Mouse (Mus musculus) forebrain, embryonic 13.5 days (tissue): ENCODE results near the gene Aftph. TPM values are rescaled to one million over a fixed set of nuclear protein-coding genes. Genes with fewer than 3 reads are reported as not detected.
A peak's percentile ranks its signal among the peaks of the same experiment; 100 is the strongest.

Source experiments
- ATAC-seq: fragments of 200-750 bp; cut with Nextera tagmentation; 2 replicates; pipeline ENCODE4 v1.8.0; 2017
- H3K27ac ChIP-seq: fragments of 300-500 bp; sonication (generic); 2 replicates; pipeline ENCODE4 v1.5.1; 2015; ENCODE audit warnings: inconsistent platforms, mild to moderate bottlenecking, moderate library complexity
- H3K27me3 ChIP-seq: fragments of 300-500 bp; sonication (generic); 2 replicates; pipeline ENCODE4 v1.6.1; 2015; ENCODE audit warnings: mild to moderate bottlenecking, inconsistent platforms
- H3K36me3 ChIP-seq: fragments of 300-500 bp; sonication (generic); 2 replicates; pipeline ENCODE4 v1.6.1; 2015; ENCODE audit warnings: mild to moderate bottlenecking, inconsistent platforms; ENCODE audit not compliant: poor library complexity, severe bottlenecking
- H3K4me1 ChIP-seq: fragments of 300-500 bp; sonication (generic); 2 replicates; pipeline ENCODE4 v1.6.1; 2015; ENCODE audit warnings: inconsistent platforms
- H3K4me2 ChIP-seq: fragments of 300-500 bp; sonication (generic); 2 replicates; pipeline ENCODE4 v1.6.1; 2015; ENCODE audit warnings: inconsistent platforms, mild to moderate bottlenecking, moderate library complexity
- H3K4me3 ChIP-seq: fragments of 300-500 bp; sonication (generic); 2 replicates; pipeline ENCODE4 v1.5.1; 2015; ENCODE audit warnings: mild to moderate bottlenecking, inconsistent platforms
- H3K9ac ChIP-seq: fragments of 300-500 bp; sonication (generic); 2 replicates; pipeline ENCODE4 v1.6.1; 2015; ENCODE audit warnings: mild to moderate bottlenecking, inconsistent platforms
- H3K9me3 ChIP-seq: fragments of 300-500 bp; sonication (generic); replicated peaks from 2 replicates; pipeline ENCODE4 v1.6.1; 2016; ENCODE audit warnings: inconsistent platforms
- WGBS: fragments of 180-500 bp; shearing (Covaris S2); methylation state at CpG from one replicate; pipeline ENCODE4 v1.1.7; 2015; 5-methylcytosine and 5-hydroxymethylcytosine counted together
- polyA plus RNA-seq: library from polyadenylated mRNA; unstranded; fragments of >200 nt; fragmentation: Nextera tagmentation; extraction: Ambion mirVana; gene quantifications from 2 replicates; pipeline ENCODE4 v1.2.1, GENCODE M21; 2015

The Aftph gene
- polyA plus RNA-seq, result 34.0 and 35.8 TPM in 2 replicates

- peak within 1 kb of the TSS; percentile 97 for H3K27ac ChIP-seq
- H3K9ac ChIP-seq, result peak within 1 kb of the TSS; percentile 96
- H3K4me2 ChIP-seq, result peak within 1 kb of the TSS; percentile 89
- peak; percentile 99 for ATAC-seq
- no peaks in the 10 kb centered on the region for H3K9me3 ChIP-seq
- H3K36me3 ChIP-seq, result no peaks in the 10 kb centered on the region
- H3K4me1 ChIP-seq, result peaks cover 9% of the 10 kb centered on the region
- WGBS, result under 1% methylated on average over 64 of the region's 81 CpGs
- H3K4me3 ChIP-seq, result peak within 1 kb of the TSS; percentile 95
- no peaks in the 10 kb centered on the region for H3K27me3 ChIP-seq
These were observed at the start of gene Aftph for GRCm38 (mm10) chr11:20741201-20742100. Gene Aftph (minus strand): TSS chr11:20741589.

- H3K9me3 ChIP-seq, result peaks cover 7% of the 10 kb centered on the region; the same call in 1 of the 2 replicates
- H3K36me3 ChIP-seq, result no peaks in the 10 kb centered on the region
- no peak overlapping the region for H3K4me3 ChIP-seq
- H3K4me1 ChIP-seq, result no peaks in the 10 kb centered on the region
- 43% methylated on average over 1 of the region's 1 CpGs for WGBS
- H3K4me2 ChIP-seq, result no peak overlapping the region
- no peak for ATAC-seq
- H3K9ac ChIP-seq, result no peak overlapping the region
- H3K27ac ChIP-seq, result no peak overlapping the region
- no peaks in the 10 kb centered on the region for H3K27me3 ChIP-seq
These were observed 47.6 kb upstream of the Aftph start for GRCm38 (mm10) chr11:20789015-20789414.

GRCm38 (mm10) chr11:20788070-20788469 is 46.7 kb upstream of the Aftph start:
- no peak overlapping the region for H3K4me3 ChIP-seq
- no peak overlapping the region for H3K27ac ChIP-seq
- H3K4me2 ChIP-seq, result no peak overlapping the region
- H3K9ac ChIP-seq, result no peak overlapping the region
- no peaks in the 10 kb centered on the region for H3K4me1 ChIP-seq
- no peaks in the 10 kb centered on the region for H3K36me3 ChIP-seq
- ATAC-seq, result no peak
- H3K27me3 ChIP-seq, result no peaks in the 10 kb centered on the region
- H3K9me3 ChIP-seq, result peaks cover 7% of the 10 kb centered on the region; the same call in 1 of the 2 replicates
- 86% methylated on average over 3 of the region's 3 CpGs for WGBS

GRCm38 (mm10) chr11:20786191-20786590 is 44.8 kb upstream of the Aftph start:
- Histone ChIP-seq H3K4me3 (no peak overlapping the region), H3K27ac (no peak overlapping the region), H3K36me3 (no peaks in the 10 kb centered on the region), H3K4me2 (no peak overlapping the region), H3K9me3 (peaks cover 7% of the 10 kb centered on the region; the same call in 1 of the 2 replicates), H3K4me1 (no peaks in the 10 kb centered on the region), H3K27me3 (no peaks in the 10 kb centered on the region), H3K9ac (no peak overlapping the region)
- 75% methylated on average over 2 of the region's 2 CpGs for WGBS
- no peak for ATAC-seq

GRCm38 (mm10) chr11:20785186-20785585 is 43.8 kb upstream of the Aftph start:
- no peaks in the 10 kb centered on the region for H3K36me3 ChIP-seq
- no peak overlapping the region for H3K27ac ChIP-seq
- ATAC-seq, result no peak
- peaks cover 7% of the 10 kb centered on the region; the same call in 1 of the 2 replicates for H3K9me3 ChIP-seq
- WGBS, result 64% methylated on average over 1 of the region's 1 CpGs
- H3K27me3 ChIP-seq, result no peaks in the 10 kb centered on the region
- H3K4me3 ChIP-seq, result no peak overlapping the region
- H3K4me2 ChIP-seq, result no peak overlapping the region
- H3K9ac ChIP-seq, result no peak overlapping the region
- H3K4me1 ChIP-seq, result no peaks in the 10 kb centered on the region

- no peaks in the 10 kb centered on the region for H3K4me1 ChIP-seq
- H3K27ac ChIP-seq, result no peak overlapping the region
- 90% methylated on average over 6 of the region's 6 CpGs for WGBS
- no peak overlapping the region for H3K9ac ChIP-seq
- no peaks in the 10 kb centered on the region for H3K36me3 ChIP-seq
- H3K27me3 ChIP-seq, result no peaks in the 10 kb centered on the region
- peaks cover 7% of the 10 kb centered on the region; the same call in 1 of the 2 replicates for H3K9me3 ChIP-seq
- no peak for ATAC-seq
- H3K4me3 ChIP-seq, result no peak overlapping the region
- no peak overlapping the region for H3K4me2 ChIP-seq
These were observed 43.4 kb upstream of the Aftph start for GRCm38 (mm10) chr11:20784776-20785175.

- Histone ChIP-seq H3K36me3 (no peaks in the 10 kb centered on the region), H3K4me2 (no peak overlapping the region), H3K27ac (no peak overlapping the region), H3K9me3 (peaks cover 7% of the 10 kb centered on the region; the same call in 1 of the 2 replicates), H3K27me3 (no peaks in the 10 kb centered on the region), H3K4me1 (no peaks in the 10 kb centered on the region), H3K9ac (no peak overlapping the region), H3K4me3 (no peak overlapping the region)
- 96% methylated on average over 1 of the region's 1 CpGs for WGBS
- ATAC-seq, result no peak
These were observed 42.1 kb upstream of the Aftph start for GRCm38 (mm10) chr11:20783467-20783866.

GRCm38 (mm10) chr11:20782620-20783019 is 41.2 kb upstream of the Aftph start:
- Histone ChIP-seq H3K27me3 (no peaks in the 10 kb centered on the region), H3K4me1 (no peaks in the 10 kb centered on the region), H3K4me3 (no peak overlapping the region), H3K27ac (no peak overlapping the region), H3K9ac (no peak overlapping the region), H3K4me2 (no peak overlapping the region), H3K36me3 (no peaks in the 10 kb centered on the region), H3K9me3 (peaks cover 7% of the 10 kb centered on the region; the same call in 1 of the 2 replicates)
- no peak for ATAC-seq
- WGBS, result 62% methylated on average over 2 of the region's 2 CpGs

GRCm38 (mm10) chr11:20780312-20780711 is 38.9 kb upstream of the Aftph start:
- no peak for ATAC-seq
- H3K27me3 ChIP-seq, result no peaks in the 10 kb centered on the region
- 90% methylated on average over 4 of the region's 4 CpGs for WGBS

GRCm38 (mm10) chr11:20778861-20779563 is 37.6 kb upstream of the Aftph start:
- Histone ChIP-seq H3K9me3 (no peaks in the 10 kb centered on the region), H3K36me3 (no peaks in the 10 kb centered on the region), H3K27me3 (no peaks in the 10 kb centered on the region), H3K27ac (no peak overlapping the region), H3K4me3 (no peak overlapping the region), H3K4me2 (no peak overlapping the region), H3K9ac (no peak overlapping the region), H3K4me1 (no peaks in the 10 kb centered on the region)
- ATAC-seq, result no peak
- WGBS, result 92% methylated on average over 3 of the region's 3 CpGs

More at GRCm38 (mm10) chr11:20780312-20780711, 38.9 kb upstream of the Aftph start:
- H3K9ac ChIP-seq, result no peak overlapping the region
- peaks cover 7% of the 10 kb centered on the region; the same call in 1 of the 2 replicates for H3K9me3 ChIP-seq
- no peaks in the 10 kb centered on the region for H3K36me3 ChIP-seq
- H3K4me1 ChIP-seq, result no peaks in the 10 kb centered on the region
- H3K4me2 ChIP-seq, result no peak overlapping the region
- H3K27ac ChIP-seq, result no peak overlapping the region
- no peak overlapping the region for H3K4me3 ChIP-seq

GRCm38 (mm10) chr11:20778298-20778697 is 36.9 kb upstream of the Aftph start:
- Histone ChIP-seq H3K9me3 (no peaks in the 10 kb centered on the region), H3K36me3 (no peaks in the 10 kb centered on the region), H3K27me3 (no peaks in the 10 kb centered on the region), H3K9ac (no peak overlapping the region), H3K4me2 (no peak overlapping the region), H3K4me1 (no peaks in the 10 kb centered on the region), H3K4me3 (no peak overlapping the region), H3K27ac (no peak overlapping the region)
- 80% methylated on average over 1 of the region's 1 CpGs for WGBS
- ATAC-seq, result no peak

- Histone ChIP-seq H3K4me2 (no peak overlapping the region), H3K4me1 (no peaks in the 10 kb centered on the region), H3K9me3 (no peaks in the 10 kb centered on the region), H3K36me3 (no peaks in the 10 kb centered on the region), H3K9ac (no peak overlapping the region), H3K4me3 (no peak overlapping the region), H3K27ac (no peak overlapping the region), H3K27me3 (no peaks in the 10 kb centered on the region)
- ATAC-seq, result no peak
These were observed 35.3 kb upstream of the Aftph start for GRCm38 (mm10) chr11:20776668-20777067.
